Mouse (Mus musculus) cerebellum, adult 11 months (tissue): ENCODE results near the gene Chpt1.
"Not testable (repeated sequence)": the region's sequence is repeated elsewhere in the genome, so short reads cannot be mapped to it uniquely, and the experiment has no call there.

Experiments
- DNase-seq: peaks from one replicate; pipeline ENCODE4 v3.0.0; 2022

Gene Chpt1

DNA sequence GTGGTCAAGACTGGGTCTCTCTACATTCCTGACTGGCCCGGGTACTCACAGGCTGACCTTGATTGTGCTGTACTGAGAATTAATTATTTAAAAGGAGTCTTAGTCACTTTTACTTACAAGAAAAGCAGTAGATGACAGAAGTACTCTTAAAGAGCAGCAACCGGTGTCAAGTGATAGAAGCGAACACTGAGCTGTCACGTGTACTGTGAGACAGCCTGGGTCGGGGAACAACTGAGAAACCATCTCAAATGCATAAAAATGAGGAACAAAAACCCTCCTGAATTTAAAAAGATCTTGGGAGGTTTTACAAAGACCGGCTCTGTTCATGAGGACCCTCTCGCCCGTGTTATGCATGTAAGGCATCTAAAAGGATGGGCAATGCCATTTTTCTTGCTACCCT, 11.2 kb downstream of the Chpt1 start:
- DNase-seq = no peak

DNA sequence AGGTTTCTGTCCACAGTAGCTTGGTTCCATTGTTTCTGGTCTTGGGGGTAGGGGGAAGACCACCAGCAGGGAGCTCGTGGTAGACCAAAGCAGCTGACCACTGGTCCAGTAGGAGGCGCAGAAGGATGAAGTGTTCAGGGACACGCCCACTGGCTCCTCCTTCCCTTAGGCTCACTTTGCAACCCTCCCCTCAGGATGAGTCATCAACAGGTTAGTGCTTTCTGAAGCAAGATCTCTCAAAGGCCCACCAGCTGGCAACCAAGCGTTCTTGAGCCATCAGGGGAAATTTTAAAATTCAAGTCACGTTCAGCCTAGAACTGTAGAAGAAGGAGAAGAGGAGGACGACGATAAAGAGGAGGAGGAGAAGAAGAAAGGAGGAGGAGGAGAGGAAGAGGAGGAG, 12.2 kb downstream of the Chpt1 start:
- no peak for DNase-seq

DNA sequence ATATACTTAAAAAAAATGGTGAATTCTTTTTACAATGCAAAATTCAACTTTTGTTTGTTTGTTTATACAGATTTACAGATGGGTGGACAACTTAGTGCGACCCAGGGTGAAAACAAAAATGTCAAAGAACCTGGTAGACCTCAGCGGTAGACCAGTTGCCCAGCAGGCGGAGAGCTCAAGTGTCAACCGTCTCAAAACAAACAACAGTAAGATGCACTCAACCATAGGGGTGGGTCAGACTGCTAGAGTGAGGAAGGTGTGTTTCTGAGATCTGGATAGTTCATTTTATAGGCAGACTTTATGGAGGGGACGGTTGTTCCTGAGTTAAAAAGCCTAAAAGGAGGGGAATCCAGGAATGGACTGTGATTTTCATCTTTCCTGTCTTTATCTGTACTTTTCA, 15.2 kb downstream of the Chpt1 start:
- no peak for DNase-seq

DNA sequence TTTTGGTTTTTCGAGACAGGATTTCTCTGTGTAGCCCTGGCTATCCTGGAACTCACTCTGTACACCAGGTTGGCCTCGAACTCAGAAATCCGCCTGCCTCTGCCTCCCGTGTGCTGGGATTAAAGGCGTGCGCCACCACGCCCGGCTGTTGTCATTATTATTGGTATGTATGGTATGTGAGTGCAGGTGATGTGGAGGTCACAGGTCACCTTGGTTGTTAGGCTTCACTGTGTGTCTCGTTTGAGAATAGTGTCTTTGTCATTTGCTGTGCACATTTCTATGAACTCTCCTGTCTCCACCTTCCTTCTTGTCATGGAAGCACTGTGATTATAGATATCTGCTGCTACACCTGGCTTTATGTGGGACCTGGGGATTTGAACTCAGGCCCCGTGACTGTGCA, 21.0 kb downstream of the Chpt1 start:
- DNase-seq = not testable (repeated sequence)

DNA sequence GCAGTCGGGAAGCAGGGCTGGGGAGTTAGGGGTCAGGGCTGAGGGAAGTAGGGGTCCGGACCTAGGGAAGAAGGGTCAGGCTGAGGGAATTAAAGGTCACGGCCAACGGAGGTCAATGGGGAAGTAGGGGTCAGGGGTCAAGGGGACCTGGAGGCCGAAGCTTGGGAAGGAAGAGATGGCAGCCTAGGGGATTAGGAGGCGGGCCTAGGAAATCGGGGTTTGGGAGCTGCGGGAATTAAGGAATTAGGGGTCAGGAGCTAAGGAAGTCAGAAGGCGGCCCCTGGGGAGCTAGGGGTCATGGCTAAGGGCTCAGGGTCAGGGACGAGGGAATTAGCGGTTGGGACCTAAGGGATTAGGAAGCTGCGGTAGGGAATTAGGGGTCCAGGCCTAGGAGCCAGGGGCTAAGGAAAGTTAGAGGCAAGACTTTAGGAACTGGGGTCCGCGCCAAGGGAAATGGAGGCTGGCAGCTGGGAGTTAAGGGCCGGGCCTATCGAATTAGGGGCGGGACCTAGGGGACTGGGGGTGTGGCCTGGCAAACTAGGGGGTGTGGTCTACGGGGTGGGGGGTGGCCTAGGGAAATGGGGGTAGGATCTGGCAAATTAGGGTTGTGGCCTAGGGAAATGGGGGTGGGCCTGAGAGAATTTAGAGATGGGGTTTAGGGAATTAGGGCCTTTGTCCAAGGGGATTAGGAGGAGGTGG, 43.6 kb downstream of the Chpt1 start:
- no peak for DNase-seq

DNA sequence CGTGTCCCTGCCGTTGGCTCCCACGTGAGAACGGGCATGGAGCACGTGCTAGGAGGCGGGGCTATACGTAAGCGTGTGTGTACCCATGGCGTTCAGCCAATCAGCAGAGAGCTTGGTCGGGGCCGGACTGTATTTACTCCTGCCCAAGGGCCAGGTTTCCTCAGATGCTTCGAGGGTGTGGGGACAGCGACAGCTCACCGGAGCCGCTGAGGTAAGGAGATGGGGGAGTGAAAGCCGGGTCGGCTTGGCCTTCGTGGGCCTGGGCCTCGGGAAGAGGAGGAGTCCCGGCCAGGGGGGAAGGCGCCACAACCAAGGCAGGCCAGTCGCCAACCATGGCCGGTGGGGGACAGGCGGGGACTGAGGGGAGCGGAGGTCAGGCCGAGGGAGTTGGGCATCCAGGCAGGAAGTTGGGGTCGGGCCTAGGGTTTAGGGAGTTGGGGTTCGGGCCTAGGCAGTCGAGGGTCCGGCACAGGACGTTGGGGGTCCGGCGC, 44.3 kb downstream of the Chpt1 start, which contains the start of gene Sycp3:
Gene Sycp3, plus strand, starts transcription at position 68 of the 491 bp plus-strand sequence.
- no peak for DNase-seq

DNA sequence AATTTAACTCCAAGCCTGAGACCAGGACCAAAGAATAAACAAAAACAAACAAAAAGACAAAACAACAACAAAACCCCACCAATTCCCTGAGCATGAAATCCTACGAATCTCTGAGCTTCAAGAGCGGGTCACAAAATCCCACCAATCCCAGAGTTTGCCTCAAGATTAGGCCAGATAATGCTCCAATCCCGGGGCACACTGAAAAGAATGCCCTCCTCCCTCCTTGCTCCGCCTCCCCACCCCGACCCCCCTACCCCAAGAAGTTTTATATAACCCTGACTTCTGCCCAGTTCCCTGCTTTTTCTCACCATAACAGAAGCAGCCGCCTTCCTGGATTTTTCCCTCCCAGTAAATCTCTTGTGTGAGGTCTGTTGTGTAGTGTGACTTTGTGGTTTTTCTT, 46.1 kb downstream of the Chpt1 start:
- DNase-seq = no peak

DNA sequence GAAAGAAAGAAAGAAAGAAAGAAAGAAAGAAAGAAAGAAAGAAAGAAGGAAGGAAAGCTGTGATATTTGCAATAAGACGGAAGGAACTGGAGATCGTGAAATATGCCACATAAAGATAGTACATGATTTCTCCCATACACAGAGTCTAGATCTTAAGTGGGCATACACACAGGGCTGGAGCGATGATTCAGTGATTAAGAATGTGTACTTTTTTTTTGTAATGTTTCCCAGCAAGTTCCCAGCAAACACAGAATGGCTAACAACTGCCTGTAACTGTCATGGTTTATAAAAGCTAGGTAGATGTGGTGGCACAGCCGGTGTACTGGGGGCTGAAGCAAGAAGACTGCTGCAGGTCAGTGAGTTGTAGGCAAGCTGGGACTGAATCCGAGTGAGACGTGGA, 51.9 kb downstream of the Chpt1 start:
- DNase-seq = no peak

DNA sequence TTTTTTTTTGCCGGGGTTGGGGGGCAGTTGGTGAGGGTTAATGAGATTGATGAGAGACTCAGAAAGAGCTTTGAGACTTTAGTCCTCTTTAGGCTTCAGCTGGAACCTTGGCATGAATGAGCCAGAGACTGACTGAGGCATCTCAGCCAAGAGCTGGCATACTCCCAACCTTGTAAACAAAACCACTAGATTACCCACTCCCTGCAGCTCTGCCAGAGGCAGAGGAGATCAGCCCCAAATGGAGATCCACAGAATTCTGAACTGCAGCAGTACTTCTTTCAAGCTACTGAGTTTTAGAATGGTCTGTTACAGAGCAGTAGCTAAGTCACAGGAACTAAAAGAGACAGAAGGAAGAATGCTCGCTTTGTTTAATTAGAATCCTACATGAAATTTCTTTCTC, 52.7 kb downstream of the Chpt1 start:
- DNase-seq = peak; percentile 32

DNA sequence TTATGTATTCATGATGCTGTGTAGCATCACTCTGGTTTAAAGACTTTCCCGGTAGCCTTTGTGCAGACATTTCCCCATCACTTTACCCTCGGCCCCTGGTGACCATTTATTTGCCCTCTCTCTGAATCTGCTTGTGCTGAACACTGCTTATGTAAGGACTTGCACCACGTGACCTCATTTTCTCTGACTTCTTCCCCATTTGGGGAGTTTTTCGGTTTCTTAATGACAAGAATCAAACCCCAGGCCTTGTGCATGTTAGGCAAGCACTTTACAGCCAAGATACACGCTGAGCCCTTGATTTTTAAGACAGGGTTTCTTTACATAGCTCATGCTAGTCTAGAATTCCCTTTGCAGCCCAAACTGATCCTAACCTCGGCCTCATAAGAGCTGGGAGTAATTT, 62.6 kb downstream of the Chpt1 start:
- no peak for DNase-seq

DNA sequence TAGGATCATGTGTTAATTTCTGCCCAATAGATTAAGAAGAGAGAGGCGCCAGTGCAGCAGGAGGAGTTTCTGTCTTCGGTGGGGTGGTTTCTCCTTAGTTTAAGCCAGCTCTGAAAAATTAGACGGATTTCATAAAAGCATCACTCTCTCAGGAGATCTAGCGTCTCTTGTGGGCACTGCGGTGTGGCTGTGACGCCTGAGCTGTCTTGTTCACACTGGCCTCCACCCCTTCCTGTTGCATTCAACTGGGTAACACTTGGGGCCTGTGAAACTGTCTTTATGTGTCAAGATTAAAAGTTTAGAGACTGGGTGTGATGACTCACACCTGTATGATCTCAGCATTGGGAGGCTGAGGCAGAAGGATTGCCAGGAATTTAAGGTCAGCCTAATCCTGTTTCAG, 75.9 kb downstream of the Chpt1 start:
- no peak for DNase-seq

DNA sequence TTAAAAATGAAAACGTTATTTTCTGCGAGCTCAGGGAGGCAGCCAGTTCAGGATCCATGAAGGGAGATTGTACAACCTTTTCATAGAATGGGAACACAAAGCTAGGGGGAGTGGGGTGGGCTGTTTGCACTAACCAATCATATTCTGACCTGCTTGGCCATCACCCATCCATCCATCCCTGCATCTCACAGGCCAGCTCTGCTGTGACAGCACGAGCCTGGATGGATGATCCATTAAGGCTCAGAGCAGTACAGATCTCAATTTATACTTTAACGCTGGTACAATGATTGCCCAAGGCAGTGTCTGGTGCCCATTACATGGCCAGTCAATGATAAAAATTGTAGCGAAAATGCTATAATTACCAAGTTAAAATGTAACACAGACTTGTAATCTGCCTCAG, 77.0 kb downstream of the Chpt1 start:
- no peak for DNase-seq

DNA sequence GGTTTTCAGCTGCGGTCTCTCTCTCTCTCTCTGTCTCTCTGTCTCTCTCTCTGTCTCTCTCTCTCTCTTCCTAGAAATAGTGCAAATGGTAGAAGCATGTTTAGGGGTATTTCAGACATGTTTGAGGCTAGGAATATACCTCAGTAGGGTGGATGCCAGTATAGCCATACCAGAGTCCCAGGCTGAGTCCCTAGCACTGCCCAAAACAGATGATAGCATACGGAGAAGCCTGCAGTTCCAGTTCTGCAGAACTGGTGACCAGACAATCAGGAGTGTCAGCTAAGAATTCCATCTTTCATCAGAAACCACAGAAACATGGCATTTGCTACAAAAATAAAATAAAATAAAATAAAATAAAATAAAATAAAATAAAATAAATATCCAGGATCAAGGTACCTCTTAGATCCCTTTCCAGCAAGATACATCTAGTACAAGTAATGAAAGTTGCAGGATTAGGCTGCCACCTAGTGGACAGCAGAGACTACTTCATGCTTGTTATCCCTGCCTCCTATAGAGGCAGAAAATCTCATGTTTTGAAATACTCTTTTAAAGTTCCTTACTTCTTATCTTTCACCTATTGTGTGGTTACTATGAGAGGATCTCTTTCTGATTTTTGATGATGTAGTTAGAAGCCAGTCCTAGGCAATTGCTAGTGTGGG, 77.6 kb downstream of the Chpt1 start:
- DNase-seq = peak; percentile 42

DNA sequence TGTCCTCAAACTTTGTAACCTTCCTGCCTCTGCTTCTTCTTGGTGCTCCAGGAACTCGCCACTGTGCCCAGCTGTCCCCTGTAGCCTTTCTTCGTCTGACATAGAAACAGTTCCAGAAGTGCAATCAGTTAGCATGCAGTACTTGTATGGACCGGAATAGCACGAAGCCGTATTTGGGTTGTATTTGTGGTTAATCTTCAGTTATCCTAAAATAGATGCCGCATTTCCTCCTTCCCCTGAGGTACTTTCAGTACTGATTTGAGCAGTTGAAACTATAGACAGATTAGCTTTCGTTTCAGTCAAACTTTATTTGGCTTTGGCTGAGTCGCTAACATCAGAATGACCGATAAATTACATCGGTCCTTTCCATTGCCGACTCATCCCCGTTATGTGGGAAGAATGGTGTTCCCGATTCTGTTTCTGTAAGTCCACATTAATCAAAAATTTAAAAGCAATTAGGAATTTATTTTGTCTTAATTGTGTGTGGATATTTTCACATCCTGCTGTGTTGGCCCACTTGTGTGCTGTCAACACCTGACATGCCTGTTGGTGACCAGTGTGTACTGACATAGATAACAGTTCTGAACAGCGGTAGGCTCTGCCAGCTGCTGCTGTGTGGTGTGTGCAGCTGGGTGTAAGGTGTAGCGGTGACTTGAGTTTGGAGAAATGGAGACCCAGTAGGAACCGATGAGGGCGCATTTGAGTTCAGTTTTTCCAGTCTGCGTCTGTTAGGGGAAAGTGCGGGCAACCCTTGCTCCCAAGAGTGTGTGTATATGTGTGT, 83.0 kb downstream of the Chpt1 start:
- DNase-seq = no peak

DNA sequence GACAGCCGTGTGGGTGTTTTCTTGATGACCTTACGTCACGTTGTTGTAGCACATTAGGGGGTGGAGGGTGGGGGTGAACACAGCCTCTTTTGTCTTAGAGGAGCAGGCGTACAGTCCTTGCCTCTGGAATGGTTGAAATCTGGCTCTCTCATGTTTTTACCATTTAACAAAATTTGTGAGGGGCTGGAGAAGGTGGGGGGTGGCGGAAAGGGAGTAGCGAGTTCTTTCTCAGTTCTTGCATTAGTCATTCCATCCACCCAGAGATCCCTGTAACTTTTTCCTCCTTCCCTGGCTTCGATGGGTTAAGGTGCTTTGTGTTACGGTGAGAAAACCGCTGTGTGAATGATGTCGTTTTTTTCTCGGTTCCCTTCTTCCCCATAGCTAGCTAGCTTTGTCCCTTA, 83.7 kb downstream of the Chpt1 start:
- DNase-seq = no peak

DNA sequence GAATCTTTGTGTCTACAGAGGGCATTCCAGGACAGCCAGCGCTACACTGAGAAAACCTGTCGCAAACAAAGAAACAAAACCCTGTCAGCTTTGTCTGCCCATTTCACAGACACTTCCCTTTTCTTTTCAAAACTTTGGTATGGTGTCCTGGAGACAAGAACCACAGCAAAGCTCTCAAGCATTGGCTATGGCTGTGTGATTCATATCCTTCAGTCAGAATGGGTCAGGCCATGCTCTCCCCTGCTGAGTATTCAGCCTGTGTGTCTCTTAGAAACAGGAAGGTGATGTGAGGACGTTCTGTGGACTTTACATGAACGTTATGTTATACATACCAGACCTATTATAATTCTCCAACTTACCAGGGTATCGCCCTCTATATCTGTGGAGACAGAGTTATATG, 86.2 kb downstream of the Chpt1 start:
- DNase-seq = no peak

DNA sequence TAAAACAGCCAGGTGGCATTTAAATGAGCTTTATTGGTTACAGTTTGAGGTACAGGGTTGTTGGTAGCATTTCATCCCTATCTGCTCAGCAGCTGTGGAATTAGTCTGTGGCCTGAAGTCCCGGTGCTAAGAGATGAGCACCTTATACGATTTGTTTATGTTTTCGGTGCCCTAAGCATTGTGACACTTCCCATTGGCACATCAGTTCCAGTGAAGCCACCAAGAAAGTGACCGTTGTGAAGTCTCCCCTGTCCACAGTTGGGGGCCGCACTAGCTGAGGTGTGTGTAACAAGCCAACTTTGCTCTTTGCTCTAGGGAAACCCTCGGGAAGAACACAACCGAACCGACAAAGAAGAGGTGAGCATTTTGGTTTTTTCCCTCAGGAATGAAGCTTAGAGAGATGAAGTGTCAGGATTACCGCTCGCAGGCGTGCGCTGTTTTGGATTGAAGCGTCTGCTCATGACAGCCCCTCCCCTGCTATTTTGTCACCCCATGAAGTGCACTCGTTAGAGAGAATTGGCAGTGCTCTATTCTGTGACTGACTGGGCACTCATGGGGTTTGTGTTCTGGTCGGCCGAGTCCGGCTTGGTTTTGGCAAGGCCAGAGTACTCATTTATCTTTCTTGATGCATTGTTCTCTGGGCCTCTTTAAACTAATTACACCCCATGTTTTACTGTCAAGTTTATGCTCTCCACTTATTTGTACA, 91.4 kb downstream of the Chpt1 start:
- DNase-seq = no peak

DNA sequence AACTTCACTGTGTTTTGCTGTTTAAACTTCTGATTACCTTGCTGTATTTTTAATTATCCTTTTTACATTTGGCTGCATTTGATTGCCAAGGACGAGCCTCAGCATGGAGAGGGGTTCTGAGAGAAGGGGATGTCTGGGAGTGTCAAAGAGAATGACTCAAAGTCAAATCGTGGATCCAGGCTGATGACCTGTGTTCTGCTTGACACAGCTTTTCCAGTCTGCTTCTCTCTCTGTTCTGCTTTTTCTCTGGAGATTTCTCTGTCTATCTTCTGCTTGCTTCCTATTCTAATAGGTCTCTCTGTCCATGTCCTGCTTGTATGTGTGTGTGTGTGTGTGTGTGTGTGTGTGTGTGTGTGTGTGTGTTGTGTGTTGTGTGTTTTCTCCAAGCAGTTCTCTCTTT, 94.1 kb downstream of the Chpt1 start:
- no peak for DNase-seq

DNA sequence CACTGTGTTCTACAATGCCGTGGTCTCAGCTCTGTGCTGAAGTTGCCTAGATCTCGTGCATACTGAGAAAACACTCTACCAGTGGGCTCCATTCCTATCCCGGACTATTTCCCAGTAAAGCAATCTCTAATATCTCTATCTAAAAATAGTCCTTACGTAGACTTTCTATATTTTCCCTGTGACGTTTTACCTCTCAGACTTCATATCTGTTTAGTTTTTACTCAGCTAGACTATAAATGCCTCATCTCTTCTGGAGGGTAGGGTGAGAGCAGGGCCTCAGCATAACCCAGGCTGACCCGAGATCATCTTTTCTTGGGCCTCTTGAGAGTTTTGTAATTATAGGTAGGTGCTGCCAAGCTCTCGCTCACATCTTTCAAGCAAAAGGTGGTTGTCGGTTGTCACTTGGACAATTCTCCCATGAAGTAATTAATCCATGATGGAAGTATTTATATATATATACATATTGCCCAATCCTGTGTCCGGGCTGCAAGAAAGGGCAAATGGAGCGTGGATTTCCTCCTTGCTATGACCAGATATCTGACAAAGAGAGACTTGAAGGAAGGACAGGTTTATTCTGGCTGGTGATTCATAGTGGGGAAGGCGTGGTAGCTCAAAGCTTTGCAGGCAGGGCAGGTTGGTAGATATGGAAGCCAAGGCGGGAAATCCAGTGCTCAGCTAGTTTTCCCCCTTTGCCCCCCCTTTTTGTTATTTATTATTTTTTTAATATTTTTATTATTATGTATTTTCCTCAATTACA, 95.8 kb downstream of the Chpt1 start:
- no peak for DNase-seq

DNA sequence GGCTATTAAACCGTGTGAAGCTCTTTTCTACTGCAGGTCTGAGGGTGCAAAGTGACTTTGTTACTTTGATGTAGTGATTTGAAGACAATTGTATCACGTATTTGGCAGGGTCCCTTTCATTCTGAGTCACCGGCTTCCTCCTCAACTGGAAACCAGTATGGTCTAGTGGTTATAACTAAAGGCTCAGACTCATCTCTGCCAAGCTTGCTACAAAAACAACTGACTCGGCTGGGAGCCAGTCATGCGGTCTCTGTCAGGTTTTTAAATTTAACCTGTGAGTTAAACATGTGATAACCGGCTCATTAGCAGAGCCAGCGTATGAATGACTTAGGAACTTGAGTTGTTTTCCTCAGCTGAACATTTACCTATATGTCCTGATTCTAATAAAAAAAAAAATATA, 98.1 kb downstream of the Chpt1 start:
- no peak for DNase-seq

DNA sequence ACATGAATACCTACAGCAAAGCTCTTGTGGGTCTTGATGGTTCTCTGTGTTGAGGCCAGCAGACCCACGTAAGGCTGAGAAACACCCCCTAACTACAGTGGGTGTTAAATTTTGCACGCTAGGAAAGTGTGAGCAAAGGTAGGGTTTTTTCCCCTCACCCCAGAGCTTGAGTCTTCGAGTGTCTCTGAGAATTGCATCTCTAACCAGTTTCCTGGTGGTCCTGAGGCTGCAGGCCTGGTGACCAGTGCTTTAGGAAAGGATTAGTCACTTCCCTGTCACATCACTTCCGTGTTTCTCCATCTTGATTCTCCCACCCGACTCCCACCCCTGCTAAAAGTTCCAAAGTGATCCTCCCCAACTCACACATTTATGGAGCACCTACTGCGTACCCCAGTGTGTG, 99.7 kb downstream of the Chpt1 start:
- no peak for DNase-seq

DNA sequence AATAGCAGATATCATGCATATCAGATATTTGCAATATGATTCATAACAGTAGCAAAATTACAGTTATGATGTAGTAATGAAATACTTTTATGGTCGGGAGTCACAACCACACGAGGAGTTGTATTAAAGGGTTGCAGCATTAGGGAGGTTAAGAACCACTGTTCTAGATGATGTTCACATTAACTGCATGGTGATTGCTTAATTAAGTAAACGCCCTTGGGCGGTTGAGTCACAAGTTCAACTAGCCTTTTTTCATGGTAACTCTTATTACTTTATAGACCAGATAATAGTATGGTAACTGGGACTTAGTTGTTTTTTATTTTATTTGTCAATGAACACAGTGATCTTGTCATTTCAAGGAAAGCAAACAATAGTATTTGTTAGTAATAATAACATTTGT, 100.9 kb downstream of the Chpt1 start:
- no peak for DNase-seq
